Mouse (Mus musculus): Measurements from ENCODE around the gene Cbr2.

- TF ChIP-seq CTCF (IDR thresholded peaks at IDR 0.05; ENCODE audit: low read depth) (no peak), EP300 (IDR thresholded peaks at IDR 0.05; ENCODE audit: low read depth) (no peak)
These were observed 5.4 kb downstream of the Cbr2 start for GRCm38 (mm10) chr11:120726243-120727168.
